Mouse (Mus musculus): ENCODE measurements at regions not wholly inside any gene's neighbourhood (a gene's known extent, or its start where the extent isn't known, plus 50 kb on each side); places are given as distances from the start of the nearest gene placed in this dataset.

GRCm38 (mm10) chr15:13287878-13288277 lies 114.4 kb upstream of the Cdh6 start:
- DNase-seq = no peak

DNA sequence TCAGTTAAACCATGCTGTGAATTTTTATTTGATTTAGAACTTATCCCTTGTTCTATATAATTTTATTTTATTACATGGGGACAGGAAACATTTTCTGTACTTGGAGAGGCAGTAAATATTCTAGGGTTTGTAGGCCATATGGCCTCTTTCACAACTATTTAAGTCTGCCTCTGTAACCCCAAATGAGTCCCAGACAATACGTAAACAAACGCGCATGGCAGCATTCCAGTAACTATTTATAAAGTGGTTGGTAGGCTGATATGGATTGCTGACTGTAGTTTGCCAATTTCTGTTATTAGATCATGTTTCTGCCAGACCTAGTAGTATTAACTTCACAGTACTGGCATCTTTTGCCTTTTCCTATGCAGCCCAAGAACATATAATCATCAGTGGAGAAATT lies 111.9 kb upstream of the Cdh6 start:
- no peak for DNase-seq

DNA sequence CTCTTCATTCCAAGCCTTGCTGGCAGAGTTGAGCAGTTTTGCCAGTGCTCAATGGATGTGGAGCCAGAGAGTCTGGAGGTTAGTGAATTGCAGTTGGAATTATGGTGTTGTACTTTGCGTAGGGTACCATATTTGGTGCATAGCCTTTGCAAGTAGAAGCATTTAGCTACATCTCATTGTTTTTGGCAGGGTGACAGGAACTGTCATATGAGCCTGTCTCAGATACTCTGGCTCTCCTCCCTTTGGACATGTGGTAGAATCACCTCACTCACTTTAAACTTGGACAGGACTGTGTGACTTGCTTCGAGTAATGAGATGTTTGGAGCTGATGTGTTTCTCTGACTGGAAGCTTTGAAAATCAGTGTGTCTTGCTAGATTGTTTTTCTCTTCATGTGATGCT lies 110.7 kb upstream of the Cdh6 start:
- no peak for DNase-seq

DNA sequence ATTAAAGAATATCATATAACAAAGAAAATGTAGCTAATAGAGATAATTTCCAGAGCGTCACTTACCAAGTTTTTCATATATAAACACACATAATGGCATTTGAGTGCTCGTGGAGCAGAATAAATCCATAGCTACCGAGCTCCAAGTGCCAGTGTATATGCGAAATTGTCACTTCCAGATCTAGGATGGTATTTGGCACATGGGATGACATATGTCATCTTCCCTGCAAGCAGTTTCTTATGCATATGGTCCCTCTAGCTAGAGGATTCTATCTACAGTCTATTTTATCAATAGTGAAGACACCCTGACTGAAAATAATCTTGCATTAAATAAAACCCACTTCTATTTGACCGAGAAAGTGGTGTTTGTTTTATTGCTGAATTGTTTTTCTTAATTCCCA lies 109.6 kb upstream of the Cdh6 start:
- DNase-seq = no peak

GRCm38 (mm10) chr15:13276909-13277235 lies 103.4 kb upstream of the Cdh6 start:
- no peak for DNase-seq

- no peak for DNase-seq
These were observed 102.9 kb upstream of the Cdh6 start for GRCm38 (mm10) chr15:13276225-13276908.

- no peak for DNase-seq
These were observed 101.9 kb upstream of the Cdh6 start for GRCm38 (mm10) chr15:13275326-13275725.

DNA sequence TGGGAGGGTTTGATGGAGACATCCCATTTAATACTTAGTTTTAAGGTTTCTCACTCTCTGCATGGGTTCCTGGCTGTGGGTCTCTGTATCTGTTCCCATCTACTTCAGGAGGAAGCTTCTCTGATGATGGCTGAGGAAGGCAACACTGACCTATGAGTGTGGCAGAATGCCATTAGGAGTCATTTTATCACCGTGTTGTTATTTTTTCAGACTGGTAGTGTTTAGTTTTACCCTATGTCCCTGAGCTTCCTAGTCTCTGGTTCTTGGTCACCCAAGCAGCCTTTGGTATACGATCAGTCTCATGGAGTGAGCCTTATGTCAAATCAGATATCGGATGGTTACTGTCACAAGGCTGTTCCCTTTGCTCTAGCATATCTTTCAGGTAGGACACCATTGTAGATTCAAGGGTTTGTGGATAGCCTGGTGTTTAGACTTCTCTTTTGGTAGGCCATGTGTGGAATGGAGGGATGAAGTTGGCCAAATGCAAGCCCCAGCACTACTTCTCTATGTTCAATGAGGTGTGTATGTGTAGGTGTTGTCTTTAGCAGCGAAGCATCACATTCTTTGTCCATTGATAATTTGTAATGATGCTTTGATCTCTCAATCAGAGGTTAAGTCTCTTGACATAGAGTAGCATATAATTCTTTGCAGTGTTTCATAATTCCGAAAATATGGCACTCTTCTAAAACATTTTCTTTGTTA lies 101.0 kb upstream of the Cdh6 start:
- no peak for DNase-seq

DNA sequence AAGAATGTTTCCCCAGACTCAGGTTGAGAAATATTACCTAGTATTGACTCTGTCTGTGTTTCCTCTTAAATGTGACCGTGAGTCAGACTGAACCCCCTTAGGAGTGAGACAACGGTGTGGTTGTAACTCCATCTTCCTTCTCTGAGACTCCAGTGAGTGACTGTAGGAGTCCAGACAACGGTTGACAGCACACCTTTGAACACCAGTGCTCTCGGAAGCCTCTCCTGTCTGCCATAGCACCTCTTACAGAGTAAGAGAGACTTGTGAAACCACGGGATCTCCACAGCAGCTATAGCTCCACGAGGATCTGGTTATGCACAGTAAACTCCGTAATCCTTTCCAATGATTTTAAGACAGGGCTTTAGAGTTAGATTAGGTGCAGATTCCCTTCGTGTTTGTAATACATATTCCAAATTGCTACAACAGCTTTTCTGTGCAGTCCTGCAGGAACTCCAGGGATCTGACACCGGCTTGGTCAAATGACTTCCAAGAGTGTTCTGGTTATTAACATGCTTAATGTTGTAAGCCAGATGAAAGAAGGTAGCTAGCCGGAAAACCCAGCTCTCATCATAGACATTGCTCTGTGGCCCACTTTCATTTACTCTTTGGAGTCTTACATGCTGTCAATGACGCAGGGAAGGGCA lies 72.7 kb upstream of the Cdh6 start:
- no peak for DNase-seq

GRCm38 (mm10) chr15:13244306-13244705 lies 70.8 kb upstream of the Cdh6 start:
- DNase-seq = peak; percentile 13

GRCm38 (mm10) chr15:13243561-13243960 lies 70.1 kb upstream of the Cdh6 start:
- no peak for DNase-seq

DNA sequence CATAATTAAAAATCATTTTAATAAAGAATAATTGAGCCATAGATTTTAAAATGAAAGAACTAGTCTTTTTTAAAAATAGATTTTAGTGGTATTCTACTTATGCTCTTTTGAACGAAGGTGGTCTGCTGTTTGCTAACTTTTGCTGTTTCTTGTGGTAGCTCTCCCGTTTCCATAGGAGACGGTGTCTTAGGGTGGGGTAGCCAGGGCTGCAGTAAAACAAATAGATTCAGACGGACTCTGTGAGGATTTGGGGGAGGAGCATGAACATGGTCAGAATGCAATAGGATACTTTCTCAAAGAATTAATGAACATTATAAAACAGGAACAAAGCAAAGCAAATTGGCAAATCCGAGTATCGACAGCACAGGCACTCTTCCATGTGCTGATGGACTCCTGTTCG lies 67.5 kb upstream of the Cdh6 start:
- DNase-seq = no peak

DNA sequence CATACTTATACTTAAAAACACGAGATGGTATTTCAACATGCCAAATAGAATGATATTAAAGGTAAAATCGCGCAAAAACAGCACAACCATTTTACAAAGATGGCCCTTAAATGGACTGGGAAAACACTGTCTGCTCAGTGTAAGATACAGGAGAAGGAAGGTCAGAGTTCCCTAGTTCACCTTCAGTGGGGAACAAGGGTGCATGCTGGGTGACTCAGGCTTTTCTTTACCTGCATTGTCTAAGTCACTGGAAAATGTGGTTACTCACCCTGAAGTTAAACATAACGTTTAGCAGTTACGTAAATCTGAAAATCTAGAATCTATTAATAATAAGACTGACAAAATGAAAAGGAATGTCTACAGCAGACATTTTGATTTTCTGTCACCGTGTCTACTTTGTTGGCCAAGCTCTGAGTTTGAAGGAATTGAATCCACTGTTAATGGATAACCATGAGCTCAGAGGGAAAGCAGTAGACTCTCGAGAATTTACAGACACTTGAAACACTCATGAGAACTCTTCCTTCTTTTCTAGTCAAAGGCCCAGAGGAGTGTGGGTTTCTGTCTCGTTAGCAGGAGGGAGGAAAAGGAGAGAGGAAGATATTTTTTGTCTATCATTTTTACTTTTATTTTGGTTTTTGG lies 63.5 kb upstream of the Cdh6 start:
- no peak for DNase-seq

- no peak for DNase-seq
These were observed 59.2 kb upstream of the Cdh6 start for GRCm38 (mm10) chr15:13232567-13233259.

DNA sequence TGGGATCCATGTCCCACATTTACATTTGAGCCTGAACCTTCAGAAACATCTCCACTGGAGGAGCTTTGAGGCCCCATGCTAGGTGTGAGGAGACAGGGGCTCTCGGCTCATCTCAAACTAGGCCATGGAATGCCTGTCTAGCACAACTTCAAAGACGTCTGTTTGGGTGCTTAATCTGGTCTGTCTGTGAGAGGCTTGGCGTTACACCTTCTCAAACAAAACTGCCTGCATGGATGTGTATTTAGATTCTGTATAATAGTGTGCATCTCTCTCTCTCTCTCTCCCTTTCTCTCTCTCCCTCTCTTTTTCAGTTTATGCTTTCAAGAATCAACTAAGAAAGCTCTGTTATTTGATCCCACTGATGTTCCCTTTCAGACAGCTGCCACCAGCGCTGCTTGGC lies 58.1 kb upstream of the Cdh6 start:
- DNase-seq = no peak

- DNase-seq = no peak
These were observed 54.6 kb upstream of the Cdh6 start for GRCm38 (mm10) chr15:13228125-13228524.

All from adrenal gland, postnatal 14 days (tissue).